Mouse (Mus musculus) lung, postnatal 0 days (tissue): ENCODE data around the gene Gabbr2.

ENCODE experiments used
- CTCF ChIP-seq: IDR thresholded peaks from 2 replicates; pipeline ENCODE4 v1.5.1; 2016; ENCODE audit warnings: antibody characterized with exemption, mild to moderate bottlenecking
- EP300 ChIP-seq: IDR thresholded peaks from 2 replicates; pipeline ENCODE4 v1.6.1; 2016; ENCODE audit warnings: antibody characterized with exemption, mild to moderate bottlenecking, control low read depth

DNA sequence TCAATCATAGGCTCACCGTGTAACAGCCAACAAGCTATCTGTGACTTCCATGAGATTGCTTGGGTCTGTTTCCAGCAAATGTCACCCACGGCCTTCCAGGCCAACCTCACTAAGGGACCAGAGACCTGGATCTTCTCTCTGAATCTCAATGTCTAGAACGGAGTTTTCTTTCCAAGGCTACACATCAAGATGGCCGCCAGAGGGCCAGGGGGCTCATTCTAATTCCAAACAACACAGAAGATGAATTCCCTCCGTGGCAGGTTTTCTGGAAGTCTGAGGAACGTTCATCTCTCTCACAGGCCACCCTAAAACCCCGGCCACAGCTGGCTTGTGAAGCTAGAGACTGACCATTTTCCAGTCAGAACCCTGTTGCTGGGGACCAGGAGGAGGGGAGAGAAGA lies 196.0 kb downstream of the Gabbr2 start:
- TF ChIP-seq CTCF (0 out of 2 replicates have a peak, but pooled peaks have one; percentile 5), EP300 (no peak)
